Mouse (Mus musculus) midbrain, embryonic 16.5 days (tissue): ENCODE data around the gene Mxd3. TPM values are rescaled to one million over a fixed set of nuclear protein-coding genes. Genes with fewer than 3 reads are reported as not detected.

Experiments used
- ATAC-seq: fragments of 200-750 bp; cut with Nextera tagmentation; 2 replicates; pipeline ENCODE4 v1.8.0; 2017; ENCODE audit warnings: moderate TSS enrichment
- H3K27ac ChIP-seq: fragments of 300-500 bp; sonication (generic); 2 replicates; pipeline ENCODE4 v1.5.1; 2014; ENCODE audit warnings: mild to moderate bottlenecking, low read length, mixed read lengths
- H3K27me3 ChIP-seq: fragments of 300-500 bp; sonication (generic); 2 replicates; pipeline ENCODE4 v1.6.1; 2014; ENCODE audit warnings: low read depth, low read length, mixed read lengths; ENCODE audit not compliant: control insufficient read depth, insufficient read depth
- H3K36me3 ChIP-seq: fragments of 300-500 bp; sonication (generic); 2 replicates; pipeline ENCODE4 v1.6.1; 2014; ENCODE audit warnings: mild to moderate bottlenecking, low read length, moderate library complexity, mixed read lengths; ENCODE audit not compliant: control insufficient read depth, insufficient read depth
- H3K4me1 ChIP-seq: fragments of 300-500 bp; sonication (generic); 2 replicates; pipeline ENCODE4 v1.6.1; 2014; ENCODE audit warnings: mild to moderate bottlenecking, low read length, mixed read lengths; ENCODE audit not compliant: control insufficient read depth, insufficient read depth
- H3K4me2 ChIP-seq: fragments of 300-500 bp; sonication (generic); 2 replicates; pipeline ENCODE4 v1.6.1; 2014; ENCODE audit warnings: mild to moderate bottlenecking, low read length, mixed read lengths
- H3K4me3 ChIP-seq: fragments of 300-500 bp; sonication (generic); 2 replicates; pipeline ENCODE4 v1.5.1; 2014; ENCODE audit warnings: low read depth, mild to moderate bottlenecking, low read length, moderate library complexity, mixed read lengths
- H3K9ac ChIP-seq: fragments of 300-500 bp; sonication (generic); 2 replicates; pipeline ENCODE4 v1.6.1; 2014; ENCODE audit warnings: low read depth, low read length, mixed read lengths
- H3K9me3 ChIP-seq: fragments of 300-500 bp; sonication (generic); replicated peaks from 2 replicates; pipeline ENCODE4 v1.6.1; 2014; ENCODE audit warnings: mild to moderate bottlenecking, low read length, mixed read lengths; ENCODE audit not compliant: control insufficient read depth, poor library complexity, severe bottlenecking
- WGBS: fragments of 180-500 bp; shearing (Covaris S2); extraction: QIAGEN DNeasy Blood & Tissue Kit; methylation state at CpG from one replicate; pipeline ENCODE4 v1.1.7; 2014; 5-methylcytosine and 5-hydroxymethylcytosine counted together
- polyA plus RNA-seq: library from polyadenylated mRNA; unstranded; fragments of >200 nt; fragmentation: Nextera tagmentation; extraction: Ambion mirVana; gene quantifications from 2 replicates; pipeline ENCODE4 v1.2.1, GENCODE M21; 2015

Mxd3 gene
- polyA plus RNA-seq, 1 experiment from 2014 or later, result 6.9 TPM

- 93% methylated on average over 5 of the region's 5 CpGs for WGBS
- H3K27me3 ChIP-seq, result no peaks in the 10 kb centered on the region
- H3K9ac ChIP-seq, result no peak overlapping the region
- H3K36me3 ChIP-seq, result peaks cover 32% of the 10 kb centered on the region
- no peaks in the 10 kb centered on the region for H3K4me1 ChIP-seq
- no peak overlapping the region for H3K4me2 ChIP-seq
- no peaks in the 10 kb centered on the region for H3K9me3 ChIP-seq
- no peak for ATAC-seq
- H3K27ac ChIP-seq, result no peak overlapping the region
- H3K4me3 ChIP-seq, result no peak overlapping the region
These were observed 28.7 kb downstream of the Mxd3 start for GRCm38 (mm10) chr13:55300913-55301312.

DNA sequence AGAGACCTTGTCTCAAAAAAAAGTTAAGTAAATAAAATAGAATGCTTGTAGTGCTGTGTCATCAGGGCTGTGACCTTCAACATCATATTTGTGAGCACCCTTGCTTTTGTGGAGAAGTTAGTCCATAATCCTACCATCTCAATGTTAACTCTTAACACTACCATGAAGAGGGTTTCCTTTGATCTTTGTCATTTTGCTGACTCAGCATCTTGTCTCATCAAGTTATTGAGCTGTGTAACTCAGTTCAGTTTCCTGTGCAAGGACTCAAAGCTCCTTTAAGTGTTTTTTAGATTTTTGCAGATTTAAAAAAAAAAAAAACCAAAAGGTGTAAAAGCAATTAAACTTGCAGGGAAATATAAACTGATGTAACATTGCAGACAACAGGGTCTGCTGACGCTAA lies 32.9 kb downstream of the Mxd3 start:
- no peaks in the 10 kb centered on the region for H3K4me1 ChIP-seq
- H3K9me3 ChIP-seq, result no peaks in the 10 kb centered on the region
- WGBS, result 89% methylated on average over 1 of the region's 1 CpGs
- peaks cover 16% of the 10 kb centered on the region; the same call in 1 of the 2 replicates for H3K36me3 ChIP-seq
- no peak overlapping the region for H3K9ac ChIP-seq
- H3K27ac ChIP-seq, result no peak overlapping the region
- no peak overlapping the region for H3K4me2 ChIP-seq
- no peaks in the 10 kb centered on the region for H3K27me3 ChIP-seq
- no peak for ATAC-seq
- no peak overlapping the region for H3K4me3 ChIP-seq

GRCm38 (mm10) chr13:55288854-55289253 lies 40.8 kb downstream of the Mxd3 start:
- H3K4me1 ChIP-seq, result no peaks in the 10 kb centered on the region
- no peak overlapping the region for H3K4me2 ChIP-seq
- H3K27me3 ChIP-seq, result no peaks in the 10 kb centered on the region
- no peak overlapping the region for H3K4me3 ChIP-seq
- no peak overlapping the region for H3K27ac ChIP-seq
- H3K36me3 ChIP-seq, result peaks cover 12% of the 10 kb centered on the region
- no peaks in the 10 kb centered on the region for H3K9me3 ChIP-seq
- ATAC-seq, result no peak
- 82% methylated on average over 3 of the region's 3 CpGs for WGBS
- H3K9ac ChIP-seq, result no peak overlapping the region

DNA sequence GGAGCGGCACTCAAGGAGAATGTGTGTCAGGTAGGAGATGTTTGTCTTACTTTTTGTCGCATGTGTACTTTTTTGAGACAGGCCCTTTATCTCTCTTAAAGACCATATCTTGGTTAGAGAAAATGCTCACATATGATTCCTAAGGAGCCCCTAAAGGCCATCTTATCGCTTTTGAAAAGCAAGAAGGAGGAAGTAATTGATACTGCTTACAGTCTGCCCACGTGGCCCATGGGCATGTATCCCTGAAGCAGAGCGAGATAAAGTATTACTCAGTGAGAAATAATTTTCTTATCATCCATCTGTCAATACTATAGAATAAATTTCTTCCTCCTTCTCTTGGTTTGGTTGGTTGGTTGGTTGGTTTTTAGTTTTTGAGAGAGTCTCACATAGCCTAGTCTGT lies 52.0 kb downstream of the Mxd3 start:
- no peak for ATAC-seq
- Histone ChIP-seq H3K27me3 (no peaks in the 10 kb centered on the region), H3K4me2 (no peak overlapping the region), H3K4me1 (no peaks in the 10 kb centered on the region), H3K4me3 (no peak overlapping the region), H3K27ac (no peak overlapping the region), H3K9ac (no peak overlapping the region), H3K9me3 (no peaks in the 10 kb centered on the region), H3K36me3 (peaks cover 20% of the 10 kb centered on the region)
- WGBS, result 96% methylated on average over 5 of the region's 5 CpGs

DNA sequence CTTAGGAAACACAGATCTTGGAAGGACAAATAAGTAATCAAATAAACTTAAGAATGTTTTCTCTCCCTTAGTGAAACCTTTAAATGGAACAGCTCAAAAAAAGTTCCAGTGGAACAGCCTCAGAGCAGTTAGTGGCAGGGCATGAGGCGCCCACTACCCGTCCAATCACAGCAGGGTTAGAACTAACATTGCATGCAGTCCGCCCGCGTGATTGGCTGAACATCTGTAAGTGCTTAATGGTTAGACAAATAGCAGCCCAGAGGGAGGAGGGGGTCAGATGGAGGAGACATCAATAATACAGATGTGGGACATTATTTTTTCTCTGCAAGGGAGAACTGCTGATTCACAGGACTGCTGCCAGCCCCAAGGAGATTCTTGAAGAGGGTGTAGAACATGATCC lies 52.4 kb downstream of the Mxd3 start:
- no peaks in the 10 kb centered on the region for H3K27me3 ChIP-seq
- ATAC-seq, result no peak
- no peak overlapping the region for H3K4me2 ChIP-seq
- no peak overlapping the region for H3K27ac ChIP-seq
- 80% methylated on average over 5 of the region's 5 CpGs for WGBS
- H3K9ac ChIP-seq, result no peak overlapping the region
- H3K9me3 ChIP-seq, result no peaks in the 10 kb centered on the region
- H3K4me1 ChIP-seq, result no peaks in the 10 kb centered on the region
- peaks cover 20% of the 10 kb centered on the region for H3K36me3 ChIP-seq
- H3K4me3 ChIP-seq, result no peak overlapping the region

Other genes with a start within 250 kb of the Mxd3 start
- gene Uimc1, start 229.5 kb downstream of the Mxd3 start, polyA plus RNA-seq, result 20.3 and 20.8 TPM in 2 replicates
- 29.5 and 32.2 TPM in 2 replicates for gene Zfp346, start 224.5 kb downstream of the Mxd3 start, polyA plus RNA-seq
- gene Gm17617, start 196.3 kb downstream of the Mxd3 start, polyA plus RNA-seq, result not detected in 2 replicates
- gene Fgfr4, start 177.2 kb downstream of the Mxd3 start, polyA plus RNA-seq, result 0.60 and 0.82 TPM in 2 replicates
- 45.2 and 54.8 TPM in 2 replicates for gene Nsd1, start 120.0 kb downstream of the Mxd3 start, polyA plus RNA-seq
- 319 and 320 TPM in 2 replicates for gene Prelid1, start 9.3 kb downstream of the Mxd3 start, polyA plus RNA-seq
- gene Rab24, start 7.9 kb downstream of the Mxd3 start, polyA plus RNA-seq, result 91.0 and 92.2 TPM in 2 replicates
- 43.4 and 50.3 TPM in 2 replicates for gene Lman2, start 33.0 kb upstream of the Mxd3 start, polyA plus RNA-seq
- 0.34 and 0.62 TPM in 2 replicates for gene Rgs14, start 39.9 kb upstream of the Mxd3 start, polyA plus RNA-seq
- gene Slc34a1, start 68.4 kb upstream of the Mxd3 start, polyA plus RNA-seq, result not detected in 2 replicates
- gene Pfn3, start 85.4 kb upstream of the Mxd3 start, polyA plus RNA-seq, result 0.57 and 0.98 TPM in 2 replicates
- 0.31 TPM in 1 of 2 replicates, not detected in the other for gene F12, start 97.0 kb upstream of the Mxd3 start, polyA plus RNA-seq
- 28.3 and 31.8 TPM in 2 replicates for gene Grk6, start 115.2 kb upstream of the Mxd3 start, polyA plus RNA-seq
- 5.0 and 5.6 TPM in 2 replicates for gene Prr7, start 134.4 kb upstream of the Mxd3 start, polyA plus RNA-seq
- 617 and 675 TPM in 2 replicates for gene Dbn1, start 158.3 kb upstream of the Mxd3 start, polyA plus RNA-seq
- 156 and 158 TPM in 2 replicates for gene Pdlim7, start 183.9 kb upstream of the Mxd3 start, polyA plus RNA-seq
- 5.1 and 5.6 TPM in 2 replicates for gene Dok3, start 199.5 kb upstream of the Mxd3 start, polyA plus RNA-seq
- gene Ddx41, start 206.8 kb upstream of the Mxd3 start, polyA plus RNA-seq, result 57.0 and 58.1 TPM in 2 replicates
- 48.3 and 56.3 TPM in 2 replicates for gene Fam193b, start 241.3 kb upstream of the Mxd3 start, polyA plus RNA-seq
- gene Tmed9, start 243.9 kb upstream of the Mxd3 start, polyA plus RNA-seq, result 109 and 117 TPM in 2 replicates